Mouse (Mus musculus) lung, embryonic 16.5 days (tissue): Measurements from ENCODE around the gene Ssh2. TPM values are rescaled to one million over a fixed set of nuclear protein-coding genes. Genes with fewer than 3 reads are reported as not detected.

Experiments
- ATAC-seq: fragments of 200-750 bp; cut with Nextera tagmentation; 2 replicates; pipeline ENCODE4 v1.8.0; 2017; ENCODE audit warnings: low read depth, mild to moderate bottlenecking, moderate library complexity
- H3K27ac ChIP-seq: fragments of 300-500 bp; sonication (generic); 2 replicates; pipeline ENCODE4 v1.5.1; 2014; ENCODE audit warnings: mild to moderate bottlenecking, control low read depth, low read length
- H3K27me3 ChIP-seq: fragments of 300-500 bp; sonication (generic); 2 replicates; pipeline ENCODE4 v1.6.1; 2014; ENCODE audit warnings: low read depth, low read length, mixed read lengths; ENCODE audit not compliant: control insufficient read depth, insufficient read depth
- H3K36me3 ChIP-seq: fragments of 300-500 bp; sonication (generic); 2 replicates; pipeline ENCODE4 v1.6.1; 2014; ENCODE audit warnings: low read length; ENCODE audit not compliant: control insufficient read depth, insufficient read depth
- H3K4me1 ChIP-seq: fragments of 300-500 bp; sonication (generic); replicated peaks from 2 replicates; pipeline ENCODE4 v1.6.1; 2014; ENCODE audit warnings: low read length, mixed read lengths; ENCODE audit not compliant: control insufficient read depth, insufficient read depth
- H3K4me2 ChIP-seq: fragments of 300-500 bp; sonication (generic); 2 replicates; pipeline ENCODE4 v1.6.1; 2014; ENCODE audit warnings: low read depth, low read length, control low read depth
- H3K4me3 ChIP-seq: fragments of 300-500 bp; sonication (generic); 2 replicates; pipeline ENCODE4 v1.5.1; 2014; ENCODE audit warnings: mild to moderate bottlenecking, low read length, control low read depth
- H3K9ac ChIP-seq: fragments of 300-500 bp; sonication (generic); 2 replicates; pipeline ENCODE4 v1.6.1; 2014; ENCODE audit warnings: low read length, control low read depth
- H3K9me3 ChIP-seq: fragments of 300-500 bp; sonication (generic); 2 replicates; pipeline ENCODE4 v1.6.1; 2016; ENCODE audit warnings: low read length; ENCODE audit not compliant: control insufficient read depth
- WGBS: fragments of 180-500 bp; shearing (Covaris S2); extraction: QIAGEN DNeasy Blood & Tissue Kit; methylation state at CpG from one replicate; pipeline ENCODE4 v1.1.7; 2014; 5-methylcytosine and 5-hydroxymethylcytosine counted together
- polyA plus RNA-seq: library from polyadenylated mRNA; unstranded; fragments of >200 nt; fragmentation: Nextera tagmentation; extraction: Ambion mirVana; gene quantifications from 2 replicates; pipeline ENCODE4 v1.2.1, GENCODE M21; 2015

Ssh2 gene
- polyA plus RNA-seq, 1 experiment from 2014 or later: 14.5 TPM

GRCm38 (mm10) chr11:77402508-77402907, 186.4 kb downstream of the Ssh2 start:
- no peaks in the 10 kb centered on the region for H3K9me3 ChIP-seq
- no peaks in the 10 kb centered on the region for H3K27me3 ChIP-seq
- no peak overlapping the region for H3K9ac ChIP-seq
- H3K4me2 ChIP-seq: no peak overlapping the region
- peaks cover 3% of the 10 kb centered on the region; the same call in 1 of the 2 replicates for H3K36me3 ChIP-seq
- H3K4me3 ChIP-seq: no peak overlapping the region
- no peak overlapping the region for H3K27ac ChIP-seq
- 39% methylated on average over 2 of the region's 2 CpGs for WGBS
- no peaks in the 10 kb centered on the region for H3K4me1 ChIP-seq
- ATAC-seq: no peak

GRCm38 (mm10) chr11:77406329-77406728, 190.2 kb downstream of the Ssh2 start:
- Histone ChIP-seq H3K9me3 (no peaks in the 10 kb centered on the region), H3K27me3 (no peaks in the 10 kb centered on the region), H3K27ac (no peak overlapping the region), H3K4me2 (no peak overlapping the region), H3K4me1 (0 out of 2 replicates have a peak, but pooled peaks cover 5% of the 10 kb centered on the region), H3K4me3 (no peak overlapping the region), H3K9ac (no peak overlapping the region), H3K36me3 (peaks cover 7% of the 10 kb centered on the region)
- no peak for ATAC-seq
- 78% methylated on average over 2 of the region's 2 CpGs for WGBS

DNA sequence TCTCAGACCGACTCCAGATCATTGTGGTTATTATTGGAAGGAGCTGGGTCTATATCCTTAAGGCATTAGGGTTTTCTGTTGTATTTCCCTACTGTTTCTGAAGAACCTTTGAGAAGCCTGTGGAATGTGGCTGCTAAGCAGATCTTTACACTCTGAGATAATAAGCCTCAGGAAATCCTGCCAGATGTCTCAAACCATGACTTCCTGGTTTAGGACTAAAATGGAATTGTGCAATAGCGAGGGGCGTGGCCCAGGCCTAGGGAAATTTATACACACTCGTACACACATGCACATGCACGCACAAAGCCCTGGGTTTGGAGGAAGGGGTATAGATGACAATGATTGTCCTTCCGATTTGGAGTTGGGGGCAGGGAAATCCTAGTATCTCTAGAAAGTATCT, 193.8 kb downstream of the Ssh2 start:
- Histone ChIP-seq H3K4me1 (0 out of 2 replicates have a peak, but pooled peaks cover 5% of the 10 kb centered on the region), H3K9me3 (no peaks in the 10 kb centered on the region), H3K4me2 (no peak overlapping the region), H3K9ac (no peak overlapping the region), H3K4me3 (no peak overlapping the region), H3K36me3 (peaks cover 7% of the 10 kb centered on the region), H3K27me3 (no peaks in the 10 kb centered on the region), H3K27ac (peak overlapping the region; percentile 66; the same call in 1 of the 2 replicates)
- WGBS: 55% methylated on average over 6 of the region's 6 CpGs
- ATAC-seq: peak; percentile 88

GRCm38 (mm10) chr11:77411284-77411683, 195.2 kb downstream of the Ssh2 start:
- 0 out of 2 replicates have a peak, but pooled peaks cover 5% of the 10 kb centered on the region for H3K4me1 ChIP-seq
- no peak overlapping the region for H3K27ac ChIP-seq
- H3K4me3 ChIP-seq: no peak overlapping the region
- no peaks in the 10 kb centered on the region for H3K9me3 ChIP-seq
- H3K4me2 ChIP-seq: no peak overlapping the region
- no peaks in the 10 kb centered on the region for H3K27me3 ChIP-seq
- ATAC-seq: no peak
- peaks cover 7% of the 10 kb centered on the region for H3K36me3 ChIP-seq
- no peak overlapping the region for H3K9ac ChIP-seq

DNA sequence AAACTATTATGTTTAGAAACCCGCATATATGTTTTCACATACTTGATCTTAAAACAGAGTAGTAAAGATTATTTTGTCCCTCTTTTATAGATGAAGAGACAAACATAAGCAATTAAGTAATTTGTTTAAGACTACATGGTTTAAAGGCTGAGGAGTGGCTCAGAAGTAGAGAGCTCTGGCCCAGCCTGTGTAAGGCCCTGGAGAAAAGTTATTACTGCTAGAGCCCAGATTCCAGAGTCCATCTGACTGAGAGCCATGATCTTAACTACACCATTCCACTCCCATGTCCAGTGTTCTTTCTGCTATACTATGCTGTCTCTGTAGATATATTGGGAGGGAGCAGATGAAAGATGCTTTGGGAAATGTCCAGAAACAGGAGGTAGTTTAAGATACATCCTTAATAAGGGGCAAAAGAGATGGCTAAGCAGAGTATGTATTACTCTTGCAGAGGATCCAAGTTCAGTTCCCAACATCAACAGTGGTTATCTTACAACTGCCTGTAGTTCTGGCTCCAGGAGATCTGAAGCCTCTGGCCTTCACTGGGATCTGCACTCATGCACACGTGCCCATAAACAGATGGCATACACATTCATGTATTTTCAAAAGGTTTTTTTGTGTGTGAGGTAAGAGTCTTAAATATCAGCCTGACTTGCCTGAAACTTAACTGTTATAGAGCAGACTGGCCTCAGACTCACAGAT, 198.2 kb downstream of the Ssh2 start:
- no peak for ATAC-seq
- Histone ChIP-seq H3K27me3 (no peaks in the 10 kb centered on the region), H3K4me1 (0 out of 2 replicates have a peak, but pooled peaks cover 8% of the 10 kb centered on the region), H3K36me3 (peaks cover under 1% of the 10 kb centered on the region; the same call in 1 of the 2 replicates), H3K27ac (no peak overlapping the region), H3K4me2 (no peak overlapping the region), H3K9me3 (no peaks in the 10 kb centered on the region), H3K9ac (no peak overlapping the region), H3K4me3 (no peak overlapping the region)
- 76% methylated on average over 2 of the region's 2 CpGs for WGBS

DNA sequence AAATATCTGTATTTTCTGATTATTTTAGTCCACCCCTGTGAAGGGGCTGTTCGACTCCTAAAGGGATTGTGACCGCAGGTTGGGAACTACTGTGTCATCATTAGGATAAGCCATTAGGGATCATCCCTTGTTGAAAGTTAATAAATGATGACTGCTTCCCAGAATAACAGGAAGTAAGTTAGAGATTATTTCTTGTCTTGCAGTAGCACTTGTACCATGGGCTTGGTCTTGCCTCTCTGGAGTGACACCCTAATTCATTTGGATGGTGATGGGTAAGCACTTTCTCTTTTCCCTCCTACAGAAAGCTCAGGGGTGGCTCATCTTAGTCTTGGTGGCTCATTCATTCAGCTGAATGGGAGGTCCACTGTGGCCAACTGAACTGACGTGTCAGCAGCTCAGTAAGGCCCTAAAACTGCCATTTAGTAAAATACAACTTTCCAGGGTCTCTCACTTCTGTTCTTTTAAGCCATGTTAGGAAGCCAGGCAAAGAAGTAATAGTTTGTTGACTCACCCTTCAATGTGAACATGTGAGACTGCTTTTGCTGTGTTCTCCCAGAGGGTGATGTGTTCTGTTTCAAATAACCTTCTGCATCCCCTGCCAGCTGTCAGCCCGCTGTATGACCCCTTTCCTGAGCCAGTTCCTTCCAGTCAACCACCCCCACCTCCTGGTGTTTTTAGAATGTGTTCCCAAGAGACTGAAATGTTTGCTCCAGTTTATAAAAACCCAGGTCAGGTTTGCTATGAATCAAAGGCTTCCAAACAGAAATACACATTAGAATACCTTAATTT, 200.3 kb downstream of the Ssh2 start:
- Histone ChIP-seq H3K9me3 (no peaks in the 10 kb centered on the region), H3K27me3 (no peaks in the 10 kb centered on the region), H3K27ac (no peak overlapping the region), H3K36me3 (no peaks in the 10 kb centered on the region), H3K4me3 (no peak overlapping the region), H3K4me2 (no peak overlapping the region), H3K4me1 (0 out of 2 replicates have a peak, but pooled peaks cover 3% of the 10 kb centered on the region), H3K9ac (no peak overlapping the region)
- no peak for ATAC-seq
- 69% methylated on average over 4 of the region's 4 CpGs for WGBS

DNA sequence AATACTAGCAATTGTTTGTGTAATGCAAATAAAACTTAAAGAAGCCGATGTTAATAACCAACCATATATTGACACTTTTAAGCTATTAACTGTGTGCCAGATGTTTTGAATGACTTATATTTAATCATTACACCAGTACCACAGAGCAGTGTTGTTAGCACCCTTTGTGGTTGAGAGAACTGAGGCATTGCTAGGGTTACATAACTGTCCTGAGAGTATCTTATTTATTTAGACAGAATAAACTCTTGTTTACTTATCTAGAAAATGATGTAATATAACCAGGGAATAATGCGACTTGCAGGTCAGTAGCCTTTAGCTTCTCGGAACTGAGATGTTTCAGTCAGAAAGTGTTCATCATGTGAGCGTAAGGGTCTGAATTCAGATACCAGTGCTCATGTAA, 201.9 kb downstream of the Ssh2 start:
- WGBS: 84% methylated on average over 4 of the region's 4 CpGs
- ATAC-seq: no peak
- H3K36me3 ChIP-seq: peaks cover 2% of the 10 kb centered on the region; the same call in 1 of the 2 replicates
- no peak overlapping the region for H3K27ac ChIP-seq
- H3K27me3 ChIP-seq: no peaks in the 10 kb centered on the region
- H3K9me3 ChIP-seq: no peaks in the 10 kb centered on the region
- H3K9ac ChIP-seq: no peak overlapping the region
- no peak overlapping the region for H3K4me3 ChIP-seq
- H3K4me1 ChIP-seq: 0 out of 2 replicates have a peak, but pooled peaks cover 3% of the 10 kb centered on the region
- no peak overlapping the region for H3K4me2 ChIP-seq

- Histone ChIP-seq H3K27me3 (no peaks in the 10 kb centered on the region), H3K9ac (no peak overlapping the region), H3K4me1 (no peaks in the 10 kb centered on the region), H3K4me2 (no peak overlapping the region), H3K9me3 (no peaks in the 10 kb centered on the region), H3K4me3 (no peak overlapping the region), H3K27ac (no peak overlapping the region), H3K36me3 (peaks cover 4% of the 10 kb centered on the region)
- ATAC-seq: peak; percentile 34; the same call in 1 of the 2 replicates
- WGBS: 76% methylated on average over 4 of the region's 4 CpGs
Observed at GRCm38 (mm10) chr11:77423175-77423859, 207.2 kb downstream of the Ssh2 start.

GRCm38 (mm10) chr11:77428446-77428845, 212.4 kb downstream of the Ssh2 start:
- Histone ChIP-seq H3K4me1 (no peaks in the 10 kb centered on the region), H3K4me2 (no peak overlapping the region), H3K9me3 (no peaks in the 10 kb centered on the region), H3K27ac (no peak overlapping the region), H3K9ac (no peak overlapping the region), H3K36me3 (peaks cover 5% of the 10 kb centered on the region; the same call in 1 of the 2 replicates), H3K27me3 (no peaks in the 10 kb centered on the region), H3K4me3 (no peak overlapping the region)
- no peak for ATAC-seq
- 76% methylated on average over 1 of the region's 1 CpGs for WGBS
